Mouse (Mus musculus) heart, adult 2 months (tissue): ENCODE measurements around the gene Clec16a. TPM values are rescaled to one million over a fixed set of nuclear protein-coding genes. Genes with fewer than 3 reads are reported as not detected.

Experiments used
- DNase-seq, 2 experiments: peaks; one replicate each; pipeline ENCODE4 v3.0.0; 2021
- H3K27ac ChIP-seq: fragments of 200-600 bp; 2 replicates; pipeline ENCODE4 v1.8.1; 2022
- H3K27me3 ChIP-seq: fragments of 200-500 bp; 2 replicates; pipeline ENCODE4 v1.6.1; 2012; ENCODE audit warnings: mild to moderate bottlenecking, low read length, inconsistent platforms, mixed read lengths; ENCODE audit not compliant: control insufficient read depth, insufficient read depth
- H3K36me3 ChIP-seq: fragments of 200-500 bp; 2 replicates; pipeline ENCODE4 v1.6.1; 2012; ENCODE audit warnings: low read length, inconsistent platforms; ENCODE audit not compliant: control insufficient read depth, insufficient read depth
- H3K4me1 ChIP-seq: fragments of 200-500 bp; 2 replicates; pipeline ENCODE4 v1.6.1; 2011; ENCODE audit warnings: low read length; ENCODE audit not compliant: control insufficient read depth, insufficient read depth
- H3K4me3 ChIP-seq: fragments of 200-600 bp; 2 replicates; pipeline ENCODE4 v1.8.1; 2022
- H3K79me2 ChIP-seq: fragments of 200-500 bp; replicated peaks from 2 replicates; pipeline ENCODE4 v1.6.1; 2012; ENCODE audit warnings: mild to moderate bottlenecking, inconsistent platforms, low read length, moderate library complexity, mixed read lengths; ENCODE audit not compliant: control insufficient read depth, insufficient read depth
- H3K9ac ChIP-seq: fragments of 200-500 bp; 2 replicates; pipeline ENCODE4 v1.6.1; 2012; ENCODE audit warnings: low read depth, mild to moderate bottlenecking, control low read depth, inconsistent platforms, low read length, mixed read lengths
- CTCF ChIP-seq: fragments of 200-600 bp; IDR thresholded peaks from 2 replicates; pipeline ENCODE4 v1.8.1; 2022; ENCODE audit warnings: antibody characterized with exemption, mild to moderate bottlenecking, moderate library complexity
- EP300 ChIP-seq: fragments of 200-500 bp; IDR thresholded peaks from 2 replicates; pipeline ENCODE4 v1.6.1; 2011; ENCODE audit warnings: low read depth, low read length, control low read depth; ENCODE audit not compliant: insufficient read depth
- POLR2A ChIP-seq: fragments of 200-500 bp; IDR thresholded peaks from 2 replicates; pipeline ENCODE4 v1.6.1; 2011; ENCODE audit warnings: mild to moderate bottlenecking, low read depth, low read length, control low read depth; ENCODE audit not compliant: insufficient read depth
- WGBS: fragments of 180-500 bp; shearing (Covaris S2); methylation state at CpG from one replicate; pipeline ENCODE4 v1.1.7; 2018; 5-methylcytosine and 5-hydroxymethylcytosine counted together
- intact Hi-C: fragments of 180-260 bp; cut with DNase I; formaldehyde crosslinking; loops from one replicate; pipeline ENCODE4 v1.15.1; 2025
- polyA plus RNA-seq: library from polyadenylated mRNA; depleted of rRNA; stranded (reverse); fragments of >200 nt; gene quantifications from 2 replicates; pipeline ENCODE4 v1.2.3, GENCODE M21; 2012
- total RNA-seq, 2 experiments: library from RNA; stranded (reverse); gene quantifications; 2 replicates each; pipeline ENCODE4 v1.2.3; 2021

Gene Clec16a
- total and polyA plus RNA-seq, 3 experiments, result 27.6 to 57.5 (median 55.4) TPM

DNA sequence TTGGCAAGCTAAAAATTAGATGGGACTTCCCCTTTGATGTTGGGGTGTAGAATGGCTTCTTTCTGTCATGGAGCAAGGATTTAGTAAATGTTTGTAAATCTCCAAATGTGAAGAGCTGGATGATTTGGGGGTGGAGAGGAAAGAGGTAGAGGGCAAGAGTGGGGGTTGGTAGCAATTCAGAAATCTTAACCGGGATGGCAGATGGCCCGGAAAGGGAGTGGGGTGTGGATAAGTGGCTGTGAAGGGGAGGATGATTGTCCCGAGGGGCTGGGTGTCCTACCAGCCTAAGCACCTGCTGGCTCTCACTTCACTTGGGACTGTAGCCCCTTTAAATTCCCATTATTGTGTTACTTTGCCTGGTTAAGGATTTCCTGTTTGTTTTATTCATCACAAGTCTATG is 1.7 kb downstream of the Clec16a start:
- TF ChIP-seq POLR2A, result no peak
- no peak for TF ChIP-seq EP300
- TF ChIP-seq CTCF, result no peak
- Histone ChIP-seq H3K27me3 (no peaks in the 10 kb centered on the region), H3K4me1 (peaks cover 4% of the 10 kb centered on the region), H3K4me3 (no peak overlapping the region), H3K36me3 (0 out of 2 replicates have a peak, but pooled peaks cover 1% of the 10 kb centered on the region), H3K79me2 (peaks cover 7% of the 10 kb centered on the region), H3K9ac (no peak overlapping the region), H3K27ac (no peak overlapping the region)
- intact Hi-C loops, result loop anchor here (10.0 kb wide), 1 partner anchor 708 kb away; the partner anchor contains the start of gene Gspt1
- WGBS, result 22% methylated on average over 3 of the region's 3 CpGs
- no peak for DNase-seq

GRCm38 (mm10) chr16:10548938-10549337 is 3.8 kb downstream of the Clec16a start:
- H3K27ac ChIP-seq, result no peak overlapping the region
- TF ChIP-seq EP300, result no peak
- no peak for TF ChIP-seq POLR2A
- TF ChIP-seq CTCF, result no peak
- intact Hi-C loops, result loop anchor here (10.0 kb wide), 1 partner anchor 706 kb away; the partner anchor contains the start of gene Gspt1

GRCm38 (mm10) chr16:10549600-10549999 is 4.5 kb downstream of the Clec16a start:
- intact Hi-C loops, result loop anchor here (10.0 kb wide), 1 partner anchor 705 kb away; the partner anchor contains the start of gene Gspt1
- Histone ChIP-seq H3K27me3 (no peaks in the 10 kb centered on the region), H3K4me1 (peaks cover 4% of the 10 kb centered on the region), H3K27ac (no peak overlapping the region), H3K4me3 (no peak overlapping the region), H3K9ac (no peak overlapping the region), H3K79me2 (peaks cover 10% of the 10 kb centered on the region), H3K36me3 (0 out of 2 replicates have a peak, but pooled peaks cover 1% of the 10 kb centered on the region)
- TF ChIP-seq CTCF, result no peak
- TF ChIP-seq POLR2A, result no peak
- no peak for TF ChIP-seq EP300
- DNase-seq, result no peak
- 73% methylated on average over 2 of the region's 2 CpGs for WGBS

More at GRCm38 (mm10) chr16:10548938-10549337, 3.8 kb downstream of the Clec16a start:
- H3K4me3 ChIP-seq, result no peak overlapping the region
- no peak overlapping the region for H3K9ac ChIP-seq
- H3K4me1 ChIP-seq, result peaks cover 4% of the 10 kb centered on the region
- 0 out of 2 replicates have a peak, but pooled peaks cover 1% of the 10 kb centered on the region for H3K36me3 ChIP-seq
- peaks cover 10% of the 10 kb centered on the region for H3K79me2 ChIP-seq
- DNase-seq, result no peak
- no peaks in the 10 kb centered on the region for H3K27me3 ChIP-seq
- WGBS, result 60% methylated on average over 3 of the region's 3 CpGs

GRCm38 (mm10) chr16:10551592-10551991 is 6.5 kb downstream of the Clec16a start:
- no peaks in the 10 kb centered on the region for H3K27me3 ChIP-seq
- intact Hi-C loops, result no loop called here

DNA sequence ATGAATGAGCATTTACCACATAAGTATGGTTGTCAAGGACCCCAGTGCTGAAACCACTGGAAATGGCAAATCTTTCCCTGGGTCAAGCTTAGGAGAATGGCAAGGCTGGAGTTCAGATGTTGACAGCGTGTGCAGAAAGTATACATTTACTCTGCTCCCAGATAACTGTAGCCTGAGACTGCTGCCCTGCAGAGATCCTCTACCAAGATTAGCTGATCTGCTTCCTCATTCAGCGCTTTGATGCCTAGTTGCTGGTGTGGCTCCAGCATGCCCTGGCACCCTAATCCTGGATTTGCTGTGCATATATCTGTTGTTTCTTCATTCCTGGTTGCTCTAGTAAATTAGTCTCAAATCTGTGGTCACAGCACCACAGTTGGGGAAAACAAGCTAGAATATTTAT is 8.7 kb downstream of the Clec16a start:
- WGBS, result 87% methylated on average over 2 of the region's 2 CpGs
- TF ChIP-seq EP300 (no peak), POLR2A (no peak), CTCF (no peak)

More at GRCm38 (mm10) chr16:10551592-10551991, 6.5 kb downstream of the Clec16a start:
- Histone ChIP-seq H3K27ac (no peak overlapping the region), H3K4me1 (peaks cover 4% of the 10 kb centered on the region; the same call in 1 of the 2 replicates), H3K4me3 (no peak overlapping the region), H3K9ac (no peak overlapping the region), H3K79me2 (peaks cover 9% of the 10 kb centered on the region), H3K36me3 (no peaks in the 10 kb centered on the region)
- no peak for TF ChIP-seq EP300
- no peak for TF ChIP-seq CTCF
- TF ChIP-seq POLR2A, result no peak
- DNase-seq, result no peak
- 72% methylated on average over 4 of the region's 4 CpGs for WGBS

DNA sequence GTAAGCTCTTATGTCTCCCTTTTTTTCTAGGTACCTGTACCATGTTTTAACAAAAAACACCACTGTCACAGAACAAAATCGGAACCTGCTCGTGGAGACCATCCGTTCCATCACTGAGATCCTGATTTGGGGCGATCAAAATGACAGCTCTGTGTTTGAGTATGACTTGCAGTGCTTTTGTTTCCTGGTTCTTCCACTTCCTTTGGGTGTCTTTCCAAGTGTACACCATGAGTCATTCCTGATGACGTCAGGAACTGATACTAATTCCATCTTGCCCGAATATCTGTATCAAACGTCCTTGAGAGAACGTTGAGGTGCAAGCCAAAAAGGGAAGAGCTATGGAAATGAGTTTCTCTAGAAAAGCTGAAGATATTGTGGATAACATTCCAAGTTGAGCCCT is 14.9 kb downstream of the Clec16a start:
- intact Hi-C loops, result no loop called here
- no peak overlapping the region for H3K9ac ChIP-seq
- 28% methylated on average over 8 of the region's 8 CpGs for WGBS
- TF ChIP-seq POLR2A (no peak), CTCF (no peak), EP300 (no peak)
- H3K4me3 ChIP-seq, result no peak overlapping the region
- H3K27me3 ChIP-seq, result no peaks in the 10 kb centered on the region
- DNase-seq, result no peak
- H3K27ac ChIP-seq, result no peak overlapping the region
- H3K36me3 ChIP-seq, result peaks cover 16% of the 10 kb centered on the region; the same call in 1 of the 2 replicates
- peaks cover 1% of the 10 kb centered on the region; the same call in 1 of the 2 replicates for H3K79me2 ChIP-seq
- H3K4me1 ChIP-seq, result peaks cover 5% of the 10 kb centered on the region

More for the DNA sequence above, 8.7 kb downstream of the Clec16a start:
- intact Hi-C loops, result no loop called here
- Histone ChIP-seq H3K9ac (no peak overlapping the region), H3K36me3 (no peaks in the 10 kb centered on the region), H3K27ac (no peak overlapping the region), H3K4me3 (no peak overlapping the region), H3K4me1 (peaks cover 5% of the 10 kb centered on the region; the same call in 1 of the 2 replicates), H3K79me2 (peaks cover 7% of the 10 kb centered on the region), H3K27me3 (no peaks in the 10 kb centered on the region)
- no peak for DNase-seq
